Mouse (Mus musculus) brain, embryonic 14.5 days (tissue): ENCODE results near the gene Mapre1.
"Not testable (repeated sequence)": the region's sequence is repeated elsewhere in the genome, so short reads cannot be mapped to it uniquely, and the experiment has no call there.

ENCODE experiments used
- CTCF ChIP-seq: fragments of 200-500 bp; IDR thresholded peaks from 2 replicates; pipeline ENCODE4 v1.5.1; 2012; ENCODE audit warnings: inconsistent platforms, mild to moderate bottlenecking, moderate library complexity, borderline replicate concordance; ENCODE audit not compliant: insufficient read depth, insufficient read length; ENCODE audit errors: extremely low read depth
- POLR2A ChIP-seq: fragments of 200-500 bp; IDR thresholded peaks from 2 replicates; pipeline ENCODE4 v1.6.1; 2012; ENCODE audit warnings: mild to moderate bottlenecking, inconsistent platforms, borderline replicate concordance; ENCODE audit not compliant: poor library complexity, insufficient read depth, insufficient read length, severe bottlenecking; ENCODE audit errors: extremely low read depth

- not testable (repeated sequence) for TF ChIP-seq POLR2A, CTCF
Observed at GRCm38 (mm10) chr2:153693413-153693812, 47.7 kb upstream of the Mapre1 start.
